Mouse (Mus musculus) liver, adult 2 months (tissue): ENCODE measurements around the gene Pde4d.

Source experiments
- CTCF ChIP-seq: fragments of 200-500 bp; IDR thresholded peaks from 2 replicates; pipeline ENCODE4 v1.5.1; 2011; ENCODE audit warnings: low read depth, low read length, control low read depth
- POLR2A ChIP-seq: fragments of 200-500 bp; IDR thresholded peaks from 2 replicates; pipeline ENCODE4 v1.6.1; 2011; ENCODE audit warnings: low read length, control low read depth; ENCODE audit not compliant: insufficient read depth; ENCODE audit errors: extremely low read depth

GRCm38 (mm10) chr13:109624772-109625349 lies 1175.1 kb downstream of the Pde4d start:
- TF ChIP-seq CTCF (no peak), POLR2A (no peak)
